Mouse (Mus musculus) central nervous system, embryonic 14 days (tissue): Measurements from ENCODE around the gene Ptgdr. TPM values are rescaled to one million over a fixed set of nuclear protein-coding genes. Genes with fewer than 3 reads are reported as not detected.

Source experiments
- polyA plus RNA-seq: library from polyadenylated mRNA; depleted of rRNA; stranded (reverse); fragments of >200 nt; gene quantifications from 2 replicates; pipeline ENCODE4 v1.2.3, GENCODE M21; 2012; rRNA removed

Gene Ptgdr
- polyA plus RNA-seq: 0.25 and 0.38 TPM in 2 replicates

GRCm38 (mm10) chr14:44858868-44859613 is at the start of gene Ptgdr:
Ptgdr (minus strand) TSS chr14:44859375.

Other genes with a start within 250 kb of the Ptgdr start
- gene Gm5624, start 231.4 kb downstream of the Ptgdr start, polyA plus RNA-seq: not detected in 2 replicates
- gene Gm8257, start 152.9 kb downstream of the Ptgdr start, polyA plus RNA-seq: not detected in 2 replicates
- not detected in 2 replicates for gene Gm8267, start 109.0 kb downstream of the Ptgdr start, polyA plus RNA-seq
- gene Ptger2, start 128.8 kb upstream of the Ptgdr start, polyA plus RNA-seq: 0.28 and 0.48 TPM in 2 replicates